Mouse (Mus musculus): ENCODE measurements at regions not wholly inside any gene's neighbourhood (a gene's known extent, or its start where the extent isn't known, plus 50 kb on each side); places are given as distances from the start of the nearest gene placed in this dataset.
A peak's percentile ranks its signal among the peaks of the same experiment; 100 is the strongest.
"Not testable (repeated sequence)": the region's sequence is repeated elsewhere in the genome, so short reads cannot be mapped to it uniquely, and the experiment has no call there.

DNA sequence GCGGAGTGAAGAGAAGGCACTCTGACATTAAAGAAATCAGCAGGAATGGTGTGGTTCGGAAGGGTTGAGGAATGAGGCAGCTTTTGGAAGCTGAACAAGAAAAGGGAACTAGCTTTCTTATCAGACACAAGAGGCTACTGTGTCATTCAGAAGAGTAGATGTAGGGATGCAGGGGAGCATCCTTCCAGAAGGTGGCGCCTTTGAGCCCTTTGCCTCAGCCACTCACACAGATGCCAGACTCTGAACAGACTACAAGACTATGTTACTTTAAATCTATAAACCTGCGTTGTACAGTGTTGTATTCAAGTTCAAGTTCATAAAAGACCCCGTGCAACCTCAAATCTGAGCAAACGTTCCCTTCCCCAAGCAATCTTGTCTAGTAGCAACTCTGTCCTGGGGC is 128.9 kb downstream of the Kap start:
- not testable (repeated sequence) for H3K27ac ChIP-seq (ENCODE audit: insufficient read depth, low read length); H3K4me3 ChIP-seq (ENCODE audit: insufficient read depth, low read length); H3K4me1 ChIP-seq (ENCODE audit: control insufficient read depth, insufficient read depth, low read length)

GRCm38 (mm10) chr6:133706712-133707111 is 146.8 kb downstream of the Kap start:
- H3K27ac ChIP-seq (ENCODE audit: insufficient read depth, low read length); H3K4me1 ChIP-seq (ENCODE audit: control insufficient read depth, insufficient read depth, low read length); H3K4me3 ChIP-seq (ENCODE audit: insufficient read depth, low read length): not testable (repeated sequence)
- peak; percentile 34; the same call in 1 of the 2 replicates for TF ChIP-seq CTCF (IDR thresholded peaks at IDR 0.05; ENCODE audit: extremely low read depth, insufficient read depth, low read length)

DNA sequence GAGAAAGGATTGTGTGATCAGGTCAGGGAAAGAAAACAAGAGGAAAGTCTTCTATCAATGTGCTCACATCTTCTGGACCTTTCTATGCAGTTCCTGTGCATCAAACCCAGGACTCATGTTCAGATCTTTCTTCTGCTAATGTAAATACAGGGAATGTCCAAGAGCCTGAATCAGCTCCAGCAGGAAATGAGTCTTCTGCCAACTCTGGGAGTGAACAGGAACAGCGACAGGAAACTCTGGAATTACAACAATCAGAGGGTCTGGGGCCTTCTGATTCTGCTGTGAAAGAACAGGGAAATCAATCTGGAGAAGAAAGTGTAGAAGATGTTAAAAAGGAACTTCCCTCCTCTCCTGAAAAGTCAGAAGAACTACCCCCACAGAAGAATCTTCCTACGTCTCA is 151.9 kb downstream of the Kap start:
- no peaks in the 10 kb centered on the region for H3K4me1 ChIP-seq (ENCODE audit: control insufficient read depth, insufficient read depth, low read length)
- no peak overlapping the region for H3K27ac ChIP-seq (ENCODE audit: insufficient read depth, low read length)
- no peak overlapping the region for H3K4me3 ChIP-seq (ENCODE audit: insufficient read depth, low read length)
- TF ChIP-seq POLR2A (IDR thresholded peaks at IDR 0.05; ENCODE audit: extremely low read depth, insufficient read depth, low read length) = no peak
- no peak for TF ChIP-seq CTCF (IDR thresholded peaks at IDR 0.05; ENCODE audit: extremely low read depth, insufficient read depth, low read length)
